Mouse (Mus musculus) brain, embryonic 14.5 days (tissue): Measurements from ENCODE around the gene Bcat1.

Experiments
- CTCF ChIP-seq: fragments of 200-500 bp; IDR thresholded peaks from 2 replicates; pipeline ENCODE4 v1.5.1; 2012; ENCODE audit warnings: inconsistent platforms, mild to moderate bottlenecking, moderate library complexity, borderline replicate concordance; ENCODE audit not compliant: insufficient read depth, insufficient read length; ENCODE audit errors: extremely low read depth
- POLR2A ChIP-seq: fragments of 200-500 bp; IDR thresholded peaks from 2 replicates; pipeline ENCODE4 v1.6.1; 2012; ENCODE audit warnings: mild to moderate bottlenecking, inconsistent platforms, borderline replicate concordance; ENCODE audit not compliant: poor library complexity, insufficient read depth, insufficient read length, severe bottlenecking; ENCODE audit errors: extremely low read depth

GRCm38 (mm10) chr6:145079087-145079759 lies 3.2 kb upstream of the Bcat1 start:
- no peak for TF ChIP-seq CTCF
- TF ChIP-seq POLR2A: no peak
